Mouse (Mus musculus) liver, embryonic 14.5 days (tissue): ENCODE measurements around the gene Inka2.

ENCODE experiments used
- CTCF ChIP-seq: IDR thresholded peaks from 2 replicates; pipeline ENCODE4 v1.5.1; 2016; ENCODE audit warnings: antibody characterized with exemption, low read depth, control low read depth
- EP300 ChIP-seq: IDR thresholded peaks from 2 replicates; pipeline ENCODE4 v1.6.1; 2016; ENCODE audit warnings: antibody characterized with exemption, low read depth

GRCm38 (mm10) chr3:105756505-105756904 is 52.1 kb downstream of the Inka2 start:
- TF ChIP-seq CTCF, result no peak
- TF ChIP-seq EP300, result no peak
